Mouse (Mus musculus): ENCODE data around the gene Zfp771.

Gene Zfp771

GRCm38 (mm10) chr7:127285154-127285553, 41.1 kb downstream of the Zfp771 start:
- DNase-seq (ENCODE audit: low spot score) = no peak

- DNase-seq (ENCODE audit: low spot score) = no peak
Measured at GRCm38 (mm10) chr7:127287940-127288339, 43.9 kb downstream of the Zfp771 start.

- no peak for DNase-seq (ENCODE audit: low spot score)
Measured at GRCm38 (mm10) chr7:127289306-127289705, 45.2 kb downstream of the Zfp771 start.

GRCm38 (mm10) chr7:127290142-127290541, 46.1 kb downstream of the Zfp771 start:
- no peak for DNase-seq (ENCODE audit: low spot score)

GRCm38 (mm10) chr7:127296098-127296497, 52.0 kb downstream of the Zfp771 start, which contains the start of gene Itgal:
TSS of gene Itgal (plus strand) at chr7:127296260.
- no peak for DNase-seq (ENCODE audit: low spot score)

GRCm38 (mm10) chr7:127296786-127297555, 52.9 kb downstream of the Zfp771 start:
- DNase-seq (ENCODE audit: low spot score) = no peak

- no peak for DNase-seq (ENCODE audit: low spot score)
Measured at GRCm38 (mm10) chr7:127297586-127298193, 53.6 kb downstream of the Zfp771 start.

Measured in ovary, postnatal 10 days (tissue).